Mouse (Mus musculus): Measurements from ENCODE around the gene Msantd2.

Gene Msantd2

GRCm38 (mm10) chr9:37541851-37542642 lies 52.9 kb downstream of the Msantd2 start:
- DNase-seq (ENCODE audit: low spot score in 2 of 2) = no peak

DNA sequence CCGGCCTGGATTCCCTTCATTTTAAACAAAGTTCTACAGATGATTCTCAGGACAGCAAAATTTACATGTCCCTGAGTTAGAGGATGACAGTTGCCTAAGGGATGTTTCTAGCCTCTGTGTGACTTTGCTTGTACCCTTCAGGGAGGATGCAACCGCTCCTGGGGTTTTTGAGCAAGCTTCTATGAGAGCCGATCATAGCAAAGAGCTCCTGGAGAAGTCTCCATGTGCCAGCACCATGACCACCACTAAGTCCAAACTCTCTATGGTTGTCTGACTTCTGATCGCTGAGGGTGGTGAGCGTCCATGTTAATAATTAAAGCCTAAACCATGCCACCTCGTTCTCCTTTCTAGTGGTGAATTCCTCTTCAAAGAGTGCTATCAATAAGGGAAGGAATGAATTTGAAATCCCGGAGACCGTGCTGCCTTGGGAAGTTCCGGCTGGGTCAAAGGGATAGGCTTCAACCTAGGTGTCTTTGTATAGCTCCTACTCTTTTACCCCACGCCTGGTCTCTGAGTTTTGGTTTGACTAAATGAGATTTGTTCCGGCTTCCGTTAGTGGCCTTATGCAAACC lies 54.8 kb downstream of the Msantd2 start:
- DNase-seq (ENCODE audit: low spot score in 2 of 2) = no peak

DNA sequence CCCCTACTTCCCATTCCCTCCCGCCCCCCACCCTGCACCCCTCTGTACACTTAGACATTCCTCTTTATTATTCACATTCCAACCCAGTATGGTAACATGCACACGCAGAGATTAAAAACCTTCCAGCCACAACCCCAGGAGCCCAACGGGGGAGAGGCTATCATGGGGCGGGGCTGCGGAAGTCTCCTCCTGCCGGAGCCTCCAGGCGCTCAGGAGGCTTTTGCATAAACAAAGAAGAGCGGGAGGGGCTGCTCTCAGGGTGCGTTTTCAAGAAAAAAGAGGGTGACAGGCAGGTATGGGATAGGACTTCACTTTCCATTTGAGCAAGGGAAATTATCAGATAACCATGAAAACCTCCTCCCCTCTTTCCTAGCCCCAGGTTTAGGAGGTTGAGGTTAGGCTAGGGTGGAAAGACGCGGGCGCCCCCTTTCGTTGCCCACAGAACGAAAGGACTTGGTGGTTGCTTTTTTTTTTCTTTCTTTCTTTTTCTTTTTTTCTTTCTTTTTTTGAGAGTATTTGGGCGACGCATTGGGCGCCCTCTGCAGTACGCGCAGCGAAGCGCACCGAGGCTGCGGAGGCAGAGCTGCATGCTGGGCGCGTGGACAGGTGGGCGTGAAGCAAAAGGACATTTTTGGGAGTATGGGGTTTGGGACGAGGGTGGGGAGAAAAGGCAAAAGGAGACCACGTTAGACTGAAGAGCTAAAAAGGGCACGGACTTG lies 55.5 kb downstream of the Msantd2 start:
- DNase-seq (ENCODE audit: low spot score in 2 of 2) = peak; percentile 45 to 72

- no peak for DNase-seq (ENCODE audit: low spot score in 2 of 2)
These were observed 56.1 kb downstream of the Msantd2 start for GRCm38 (mm10) chr9:37545166-37545610.

GRCm38 (mm10) chr9:37545847-37546452 lies 56.8 kb downstream of the Msantd2 start:
- DNase-seq (ENCODE audit: low spot score in 2 of 2) = no peak

DNA sequence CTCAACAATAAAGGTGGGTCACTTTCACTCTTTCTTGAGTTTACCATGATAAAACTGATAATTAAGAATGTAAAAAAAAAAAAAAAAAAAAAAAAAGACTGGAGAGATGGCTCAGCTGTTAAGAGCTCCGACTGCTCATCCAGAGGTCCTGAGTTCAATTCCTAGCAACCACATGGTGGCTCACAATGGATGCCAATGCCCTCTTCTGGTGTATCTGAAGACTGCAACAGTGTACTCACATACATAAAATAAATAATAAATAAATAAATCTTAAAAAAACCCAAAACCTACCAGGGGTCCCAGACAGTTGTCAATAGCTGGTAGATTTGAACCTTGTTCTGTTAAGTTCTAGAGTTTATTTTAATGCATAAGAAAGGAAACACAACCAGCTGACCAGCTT lies 57.8 kb downstream of the Msantd2 start:
- no peak for DNase-seq (ENCODE audit: low spot score in 2 of 2)

DNA sequence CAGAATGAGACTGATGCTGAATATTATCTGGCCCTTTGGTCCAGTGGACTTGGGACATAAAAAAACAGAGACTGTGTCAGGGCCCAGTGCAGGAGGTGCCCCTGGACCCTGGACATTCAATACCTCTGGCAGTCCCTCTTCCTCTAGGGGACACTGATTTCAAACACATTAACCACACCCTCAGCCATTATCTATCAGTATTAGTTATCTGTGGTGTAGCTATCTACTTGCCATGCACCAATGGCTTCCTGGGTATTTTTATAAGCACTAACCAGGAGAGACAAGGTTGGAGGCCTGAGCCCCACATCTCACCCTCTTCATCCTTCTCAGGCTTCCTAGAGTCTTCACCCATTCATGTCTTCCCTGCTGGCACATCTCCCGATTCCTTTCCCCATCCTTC lies 61.3 kb downstream of the Msantd2 start:
- no peak for DNase-seq (ENCODE audit: low spot score in 2 of 2)

DNA sequence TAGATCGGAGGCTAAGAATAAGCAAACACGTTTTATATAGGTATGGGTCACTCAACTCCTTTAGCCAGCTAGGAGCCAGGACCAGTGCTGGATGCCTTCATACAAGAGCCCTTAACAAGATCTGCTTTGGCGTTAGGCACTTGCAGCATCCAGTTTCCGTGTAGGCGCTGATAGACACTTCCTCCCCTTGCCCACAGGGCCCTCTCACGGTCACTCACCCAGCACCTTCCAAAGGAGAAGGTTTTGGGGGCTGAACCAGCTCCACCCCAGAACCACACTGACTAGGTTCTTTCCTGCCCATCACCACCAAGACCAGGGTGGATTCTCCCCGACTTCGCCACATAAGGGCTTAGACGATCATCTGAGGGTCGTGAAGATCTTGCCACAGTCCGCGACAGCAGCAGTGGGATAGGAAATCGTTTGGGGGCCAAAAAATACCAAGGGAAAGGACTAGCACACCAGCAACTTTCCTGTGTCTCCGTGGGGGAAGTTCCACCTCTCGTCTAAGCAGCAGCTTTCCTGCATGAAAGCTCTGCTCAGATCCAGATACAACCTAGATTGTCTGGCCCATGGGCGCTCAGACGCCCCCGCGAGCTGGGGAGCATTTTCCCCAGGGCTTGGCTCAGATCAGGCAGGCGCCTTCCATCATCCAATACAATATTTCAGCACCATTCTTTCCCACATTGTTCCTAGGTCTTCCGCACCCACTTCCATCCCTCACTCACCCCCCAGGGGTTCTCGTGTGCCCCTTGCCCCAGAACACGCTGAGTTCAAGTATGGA lies 62.8 kb downstream of the Msantd2 start:
- no peak for DNase-seq (ENCODE audit: low spot score in 2 of 2)

DNA sequence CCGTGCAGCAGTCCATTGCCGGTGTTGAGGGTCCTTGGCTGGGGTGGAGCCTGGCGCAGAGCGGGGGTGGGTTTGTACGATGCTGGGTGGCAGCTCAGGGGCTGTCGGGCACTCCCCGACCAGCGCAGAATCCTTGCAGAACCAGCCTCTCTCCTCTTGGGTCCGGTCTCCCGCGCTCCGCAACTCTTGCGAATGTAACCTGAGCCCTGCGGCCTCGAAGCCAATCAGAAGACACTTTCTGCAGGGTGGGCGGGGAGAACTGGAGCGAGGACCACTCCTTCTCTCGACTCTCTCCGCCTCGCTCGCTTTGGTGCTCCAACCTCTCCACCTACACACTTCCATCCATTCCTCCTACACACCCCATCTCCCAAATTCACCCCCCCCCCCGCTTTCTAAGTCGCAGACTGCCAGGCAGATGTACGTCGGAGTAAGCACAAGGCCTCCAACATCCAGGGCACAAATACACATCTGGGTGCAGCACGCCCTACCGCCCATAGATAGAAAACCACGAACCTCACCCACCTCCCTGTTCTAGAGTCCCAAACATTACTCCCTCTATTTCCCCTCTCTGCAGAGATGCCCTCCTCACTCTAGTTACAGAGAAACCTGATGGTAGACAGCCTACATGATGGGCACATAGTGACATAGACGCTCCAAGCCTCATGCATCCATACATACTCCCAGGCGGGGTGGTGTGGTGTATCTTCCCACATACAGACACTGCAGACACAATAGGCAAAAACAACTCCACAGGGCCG lies 63.6 kb downstream of the Msantd2 start, which contains the start of gene Nrgn:
Gene Nrgn (minus strand): TSS at position 369 of the 758 bp plus-strand sequence.
- DNase-seq (ENCODE audit: low spot score in 2 of 2) = peak; percentile 76 to 86

- DNase-seq (ENCODE audit: low spot score in 2 of 2) = no peak
These were observed 65.2 kb downstream of the Msantd2 start for GRCm38 (mm10) chr9:37554279-37554678.

GRCm38 (mm10) chr9:37554838-37555748 lies 66.0 kb downstream of the Msantd2 start, which contains the start of gene Siae:
Gene Siae (plus strand): TSS chr9:37555698.
- DNase-seq (ENCODE audit: low spot score in 2 of 2) = no peak

- no peak for DNase-seq (ENCODE audit: low spot score in 2 of 2)
These were observed 67.2 kb downstream of the Msantd2 start for GRCm38 (mm10) chr9:37556366-37556765.

- no peak for DNase-seq (ENCODE audit: low spot score in 2 of 2)
These were observed 71.5 kb downstream of the Msantd2 start for GRCm38 (mm10) chr9:37560617-37561016.

DNA sequence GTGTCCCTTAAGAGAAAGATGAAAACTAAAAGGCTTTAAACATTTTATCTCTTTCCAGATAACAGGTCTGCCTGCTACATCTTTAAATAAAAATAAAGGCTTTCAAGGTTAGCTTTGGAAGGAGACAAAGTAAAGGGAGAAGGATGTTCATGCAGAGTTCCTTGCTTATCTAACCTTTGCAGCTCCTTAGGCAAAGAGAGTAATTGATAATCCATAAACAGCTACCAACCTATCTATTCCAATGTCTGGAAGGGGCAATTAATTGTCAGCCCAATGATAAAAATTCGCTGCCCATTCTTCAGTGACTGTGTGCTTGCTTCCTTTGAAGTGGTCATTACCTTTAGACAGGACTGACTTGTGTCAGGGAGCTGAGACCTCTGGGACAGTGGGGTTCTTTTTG lies 74.7 kb downstream of the Msantd2 start:
- no peak for DNase-seq (ENCODE audit: low spot score in 2 of 2)

DNA sequence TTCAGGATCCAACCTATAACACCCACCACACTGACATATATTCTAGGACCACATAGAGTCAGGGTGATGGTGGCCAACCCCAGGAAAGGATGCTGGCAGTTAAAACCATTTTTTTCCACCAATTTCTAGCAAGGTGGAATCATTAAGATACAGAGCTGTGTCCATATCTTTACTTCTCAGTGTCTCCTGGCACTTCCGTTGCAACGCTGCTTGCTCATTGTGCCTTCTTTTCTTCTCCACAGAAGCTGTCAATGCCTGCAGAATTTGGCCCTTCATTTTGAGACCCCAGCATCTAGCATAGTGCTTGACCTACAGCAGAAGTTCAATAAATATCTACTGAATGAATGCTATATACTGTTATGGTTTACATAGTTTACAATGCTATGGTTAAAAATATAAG lies 77.9 kb downstream of the Msantd2 start:
- DNase-seq (ENCODE audit: low spot score in 2 of 2) = no peak

- DNase-seq (ENCODE audit: low spot score in 2 of 2) = no peak
These were observed 78.3 kb downstream of the Msantd2 start for GRCm38 (mm10) chr9:37567454-37567853.

DNA sequence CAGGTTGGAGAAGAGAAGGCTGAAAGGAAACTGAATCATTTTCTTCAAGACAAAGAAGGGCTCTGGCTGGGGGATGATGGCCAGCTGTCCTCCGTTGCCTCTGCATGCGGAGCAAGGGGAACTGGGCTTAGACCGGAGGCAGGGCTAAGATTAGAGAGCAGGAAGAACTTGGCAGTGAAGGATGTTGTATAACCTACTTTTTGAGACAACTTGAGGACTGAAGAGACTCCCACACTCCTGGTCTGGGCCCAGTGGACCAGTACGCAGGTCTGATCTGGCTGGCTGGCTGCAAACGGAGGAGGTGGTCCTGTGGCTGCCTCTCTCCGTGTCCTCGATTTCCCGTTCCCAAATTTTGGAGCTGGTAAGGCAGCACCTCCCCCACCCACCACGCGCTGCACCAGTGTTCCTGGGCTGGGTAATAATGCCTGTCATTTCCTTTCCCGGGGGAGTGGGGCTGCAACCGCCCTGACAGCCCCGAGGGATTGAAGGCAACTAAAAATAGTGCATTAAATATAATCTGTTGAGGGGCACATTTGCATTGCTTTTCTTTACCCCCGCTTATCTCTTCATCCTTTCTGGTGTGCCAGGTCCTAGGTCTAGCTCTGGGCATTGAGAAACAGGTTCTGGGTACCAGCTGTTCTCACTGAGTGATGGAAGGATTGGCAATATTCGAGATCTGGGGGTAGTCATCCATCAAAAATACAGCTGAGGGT lies 78.9 kb downstream of the Msantd2 start:
- DNase-seq (ENCODE audit: low spot score in 2 of 2) = no peak

GRCm38 (mm10) chr9:37568605-37569214 lies 79.6 kb downstream of the Msantd2 start:
- no peak for DNase-seq (ENCODE audit: low spot score in 2 of 2)
